Mouse (Mus musculus): Measurements from ENCODE around the gene Rabep1.
"Not testable (repeated sequence)": the region's sequence is repeated elsewhere in the genome, so short reads cannot be mapped to it uniquely, and the experiment has no call there.

Gene Rabep1

DNA sequence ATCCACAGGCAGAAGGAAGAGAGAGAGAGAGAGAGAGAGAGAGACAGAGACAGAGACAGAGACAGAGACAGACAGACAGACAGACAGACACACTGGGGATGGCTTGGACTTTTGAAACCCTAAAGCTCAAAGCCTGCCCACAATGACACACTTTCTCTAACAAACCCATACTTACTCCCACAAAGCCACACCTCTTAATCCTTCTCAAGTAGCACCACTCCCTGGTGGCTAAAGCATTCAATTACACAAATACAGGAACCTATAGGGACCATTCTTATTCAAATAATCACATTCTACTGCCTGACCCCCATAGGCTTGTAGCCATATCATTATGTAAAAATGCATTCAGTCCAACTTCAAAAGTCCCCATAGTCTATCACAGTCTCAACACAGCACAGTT, 11.2 kb upstream of the Rabep1 start:
- no peak for DNase-seq

DNA sequence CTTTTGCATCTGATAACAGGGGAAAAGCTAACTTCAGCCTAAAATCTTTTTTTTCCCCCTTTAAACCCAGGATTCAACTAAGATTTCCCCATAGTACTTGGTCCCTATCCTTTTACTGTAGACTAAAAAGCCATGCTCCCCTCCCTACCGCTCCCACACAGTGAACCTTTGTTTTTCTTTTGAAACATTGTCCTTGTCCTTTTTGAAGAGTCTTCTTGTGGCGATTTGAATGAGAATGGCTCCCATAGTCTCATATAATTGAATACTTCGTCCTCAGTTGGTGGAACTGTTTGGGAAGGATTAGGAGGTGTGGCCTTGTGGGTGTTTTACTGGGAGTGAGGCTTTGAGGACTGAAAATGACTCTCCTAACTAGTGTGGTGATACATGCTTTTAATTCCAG, 10.7 kb upstream of the Rabep1 start:
- no peak for DNase-seq

DNA sequence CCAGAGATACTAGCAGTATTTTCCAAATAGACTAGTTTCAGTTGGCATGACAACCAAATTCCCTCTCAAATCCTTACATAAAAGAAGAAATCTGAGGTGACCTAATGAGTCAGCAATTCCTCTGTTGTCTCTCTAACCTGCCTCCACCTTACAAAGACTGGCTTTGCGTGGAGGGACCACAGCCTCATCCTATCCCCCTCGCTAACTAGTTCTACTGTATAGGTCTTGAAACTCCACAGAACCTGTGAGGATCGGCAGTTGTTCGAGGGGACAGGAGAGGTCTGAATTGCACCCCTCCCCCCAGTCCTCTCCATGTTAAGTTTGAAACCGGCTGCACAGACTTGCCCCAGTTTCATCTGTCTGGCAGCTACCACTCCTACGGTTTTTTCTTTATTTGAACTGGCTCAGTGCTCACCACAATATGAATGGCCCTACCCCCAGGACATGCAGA, 9.2 kb upstream of the Rabep1 start:
- DNase-seq, result no peak

DNA sequence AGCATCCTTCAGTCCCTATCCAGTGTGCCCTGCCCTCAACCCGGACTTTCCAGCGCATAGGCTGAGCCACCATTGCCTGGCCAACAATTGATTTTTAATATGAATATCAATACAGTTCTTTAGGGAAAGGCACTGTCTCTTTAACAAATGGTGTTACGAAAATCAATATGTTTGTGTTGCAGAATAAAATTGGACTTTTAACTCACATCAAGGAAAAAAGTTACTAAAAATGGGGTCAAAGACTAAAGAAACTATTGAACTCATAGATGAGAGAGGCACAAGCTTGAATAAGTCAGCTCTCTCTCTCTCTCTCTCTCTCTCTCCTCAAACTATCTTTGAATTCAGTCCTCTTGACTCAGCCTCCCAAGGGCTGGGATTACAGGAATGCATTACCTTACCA, 7.5 kb upstream of the Rabep1 start:
- DNase-seq, result no peak

DNA sequence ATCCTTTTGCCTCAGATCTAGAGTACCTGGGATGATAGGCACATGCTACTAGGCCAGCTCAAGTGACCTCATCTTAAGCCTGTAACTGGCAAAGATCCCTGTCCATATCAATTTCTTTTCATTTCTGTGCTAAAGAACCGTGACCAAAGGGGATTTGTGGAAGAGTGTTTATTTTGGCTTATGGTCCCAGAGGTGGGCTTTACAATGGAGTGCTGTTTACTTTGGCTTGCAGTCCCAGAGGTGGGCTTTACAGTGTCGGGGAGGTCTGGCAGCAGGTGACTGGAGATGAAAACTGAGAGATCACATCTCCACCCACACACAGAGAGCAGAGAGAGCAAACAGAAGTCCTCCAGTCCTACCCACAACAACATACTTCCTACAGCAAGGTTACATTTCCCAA, 6.0 kb upstream of the Rabep1 start:
- DNase-seq, result no peak

DNA sequence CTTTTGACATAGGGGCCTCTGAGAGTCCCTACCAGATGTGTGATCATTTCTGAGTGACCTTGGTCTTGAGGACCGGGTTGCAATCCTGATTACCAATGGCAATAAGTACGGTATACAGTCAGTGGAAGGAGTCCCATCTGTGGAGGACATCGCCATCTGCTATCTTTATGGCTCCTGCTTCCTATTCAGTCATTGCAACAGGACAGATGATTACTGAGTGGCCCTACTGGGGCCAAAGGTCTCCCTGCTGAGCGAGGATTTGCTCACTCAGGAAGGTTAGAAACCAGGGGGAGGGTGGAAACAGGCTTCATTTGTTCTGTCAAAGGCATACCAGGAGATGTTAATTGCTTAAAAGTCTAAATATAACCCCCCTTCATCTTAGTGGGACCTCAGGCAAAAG, 1.6 kb upstream of the Rabep1 start:
- no peak for DNase-seq

DNA sequence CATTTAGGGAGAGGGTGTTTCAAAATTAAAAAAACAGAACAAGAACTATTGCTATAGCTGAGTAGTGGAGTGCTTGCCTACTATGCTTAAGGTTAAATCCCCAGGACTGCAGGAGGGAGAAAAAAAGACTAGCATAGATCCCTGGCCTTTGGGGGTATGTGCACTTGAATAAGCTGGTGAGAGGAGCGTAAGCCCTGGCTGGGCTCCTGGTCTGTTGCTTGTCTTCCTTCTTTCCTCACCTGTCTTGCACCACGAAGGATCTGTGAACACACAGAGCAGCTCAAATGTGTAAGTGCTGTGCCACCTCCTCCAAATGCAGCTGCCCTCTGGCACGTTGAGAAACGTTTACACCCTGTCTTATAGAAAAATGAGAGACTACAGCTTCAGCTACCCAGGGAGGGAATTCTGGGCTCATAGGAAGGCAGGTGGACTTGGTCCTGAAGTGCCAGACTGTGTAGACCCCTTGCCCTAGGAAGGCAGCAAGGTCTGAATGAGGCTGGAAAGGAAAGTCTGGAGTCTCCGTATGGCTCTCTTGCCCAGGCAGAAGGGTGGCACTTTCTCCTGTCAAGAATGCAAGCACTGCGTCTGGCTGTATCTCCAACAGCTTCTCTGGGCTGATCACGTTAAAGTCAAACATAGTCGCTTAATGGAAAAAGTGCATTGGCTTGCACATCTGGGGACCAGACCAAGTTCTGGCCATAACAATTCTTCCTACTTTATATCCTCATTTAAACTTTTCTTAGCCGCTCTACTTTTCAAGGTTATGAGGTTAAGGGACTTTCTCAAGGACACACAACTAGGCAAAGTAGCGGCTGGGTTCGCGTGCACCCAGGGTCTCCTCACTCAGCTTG, 652 bp upstream of the Rabep1 start:
- no peak for DNase-seq

DNA sequence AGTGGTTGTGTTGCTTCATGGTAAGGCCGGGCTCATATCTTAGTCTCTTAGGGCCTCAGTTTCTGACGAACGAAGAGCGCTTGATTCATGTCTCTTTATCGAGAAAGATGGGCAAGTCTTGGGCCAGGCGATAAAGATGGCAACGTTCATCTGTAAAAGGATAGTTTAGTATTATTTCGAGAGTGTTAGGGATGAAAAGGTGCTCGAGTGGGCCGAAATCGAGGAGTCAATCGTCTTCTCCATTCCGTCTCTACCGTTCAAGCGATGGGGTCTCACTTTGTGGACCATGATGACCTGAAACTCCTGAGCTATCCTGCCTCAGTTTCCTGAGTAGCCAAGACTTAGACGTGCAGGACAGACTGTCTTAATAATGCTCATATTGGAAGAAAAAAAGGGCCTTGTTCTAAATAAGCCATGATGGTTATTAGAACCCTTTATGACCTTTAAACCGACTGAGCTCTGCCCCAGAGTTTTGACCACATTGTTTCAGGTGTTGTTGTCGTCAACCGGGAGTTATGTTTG, 940 bp downstream of the Rabep1 start:
- DNase-seq, result no peak

DNA sequence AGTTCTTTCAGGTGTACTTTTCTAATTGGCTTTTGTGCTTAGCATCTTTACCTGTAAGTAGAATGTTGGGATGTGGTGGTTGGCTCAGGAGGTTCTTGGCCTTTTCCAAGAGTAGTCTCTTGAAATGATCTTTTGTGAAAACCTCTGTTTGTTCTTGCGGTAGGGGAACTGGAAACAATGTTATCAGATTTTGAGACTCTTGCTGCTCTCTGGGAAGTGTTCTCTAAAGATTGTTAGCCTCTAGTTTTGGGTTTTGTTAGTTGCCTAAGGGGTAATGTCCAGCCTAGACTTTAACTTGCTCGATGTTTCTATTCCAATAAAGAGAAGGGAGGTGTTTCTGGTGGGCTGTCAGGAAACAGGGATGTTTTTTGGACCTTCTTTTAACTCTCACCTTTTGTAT, 1.5 kb downstream of the Rabep1 start:
- no peak for DNase-seq

DNA sequence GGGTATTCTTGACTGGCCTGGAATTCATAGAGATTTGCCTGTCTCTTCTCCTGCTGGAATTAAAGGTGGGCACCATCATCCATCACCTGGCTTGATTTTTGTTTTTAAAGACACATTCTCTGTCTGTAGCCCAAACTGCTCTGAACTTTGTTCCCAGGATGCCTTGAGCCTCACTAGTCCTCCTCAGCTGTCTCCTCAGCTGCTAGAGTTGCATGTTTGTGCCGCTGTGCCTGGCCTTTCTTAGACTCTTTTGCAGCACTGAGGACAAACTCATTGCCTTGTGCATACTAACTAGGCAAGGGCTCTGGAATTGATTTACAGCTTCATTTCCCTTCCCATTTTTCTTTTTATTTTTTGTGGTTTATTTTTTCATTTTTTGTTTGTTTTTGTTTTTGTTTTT, 15.8 kb downstream of the Rabep1 start:
- no peak for DNase-seq

DNA sequence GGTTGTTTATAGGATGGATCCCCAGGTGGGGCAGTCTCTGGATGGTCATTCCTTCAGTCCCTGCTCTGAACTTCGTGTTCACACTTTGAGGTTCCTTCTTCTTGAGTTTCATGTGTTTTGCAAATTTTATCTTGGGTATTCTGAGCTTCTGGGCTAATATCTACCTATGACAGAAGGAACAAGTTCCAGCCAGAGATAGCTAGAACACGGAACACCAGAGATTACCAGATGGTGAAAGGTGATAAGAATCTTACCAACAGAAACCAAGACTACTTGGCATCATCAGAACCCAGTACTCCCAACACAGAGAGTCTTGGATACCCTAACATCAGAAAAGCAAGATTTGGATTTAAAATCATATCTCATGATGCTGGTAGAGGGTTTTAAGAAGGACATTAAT, 18.6 kb downstream of the Rabep1 start:
- DNase-seq, result not testable (repeated sequence)

DNA sequence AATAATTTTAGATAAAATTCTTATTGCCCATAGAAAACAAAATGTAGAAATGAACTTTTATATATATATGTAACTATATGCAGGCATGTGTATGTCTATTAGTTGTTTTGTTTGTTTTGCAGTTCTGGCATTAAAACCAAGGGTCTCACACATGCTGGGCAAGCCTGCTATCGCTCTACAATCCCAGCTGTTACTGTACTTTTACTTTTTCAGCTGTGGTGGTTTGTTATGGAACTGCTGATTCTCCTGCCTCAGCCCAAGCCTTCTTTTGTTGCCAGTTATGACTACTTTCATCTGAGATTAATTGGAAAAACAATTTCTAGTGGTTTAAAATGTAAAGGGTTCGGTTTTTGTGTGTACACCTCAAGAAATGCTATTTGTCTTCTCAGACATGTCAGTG, 20.6 kb downstream of the Rabep1 start:
- DNase-seq, result no peak

DNA sequence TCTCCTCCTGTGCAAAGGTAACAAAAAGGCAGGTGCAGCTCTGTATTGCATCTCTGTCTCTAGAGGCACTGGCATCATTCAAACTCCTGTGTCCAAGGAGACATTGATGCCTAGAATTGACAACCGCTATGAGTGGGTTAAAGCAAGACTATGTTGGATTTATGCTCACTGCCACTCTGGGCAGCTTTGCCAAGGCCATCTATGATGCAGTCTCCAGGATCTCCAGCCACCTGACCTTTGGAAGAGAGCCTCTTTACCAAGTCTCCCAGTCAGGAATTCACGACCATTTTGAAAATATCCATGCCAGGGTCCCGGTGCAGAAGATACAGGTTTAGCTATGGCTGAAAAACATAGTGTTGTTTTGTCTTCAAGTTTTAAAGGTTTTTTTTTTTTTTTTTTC, 24.7 kb downstream of the Rabep1 start:
- DNase-seq, result no peak

DNA sequence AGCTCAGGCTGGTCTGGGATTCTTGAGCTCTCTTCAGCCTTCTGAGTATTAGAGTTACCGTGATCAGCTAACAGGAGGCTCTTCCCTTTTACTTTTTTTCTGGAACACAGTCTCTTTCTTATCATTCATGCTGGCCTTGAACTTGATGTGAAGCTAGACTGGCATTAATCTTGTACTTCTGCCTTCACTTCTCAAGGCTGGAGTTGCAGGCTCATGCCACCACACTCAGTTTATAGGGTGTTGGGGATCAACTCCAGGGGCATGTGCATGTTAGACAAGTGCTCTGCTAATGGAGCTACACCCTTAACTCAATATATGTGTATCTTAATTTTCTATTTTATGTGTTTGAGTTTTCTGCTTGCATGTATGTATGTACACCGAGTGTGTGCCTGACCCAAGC, 25.2 kb downstream of the Rabep1 start:
- DNase-seq, result no peak

DNA sequence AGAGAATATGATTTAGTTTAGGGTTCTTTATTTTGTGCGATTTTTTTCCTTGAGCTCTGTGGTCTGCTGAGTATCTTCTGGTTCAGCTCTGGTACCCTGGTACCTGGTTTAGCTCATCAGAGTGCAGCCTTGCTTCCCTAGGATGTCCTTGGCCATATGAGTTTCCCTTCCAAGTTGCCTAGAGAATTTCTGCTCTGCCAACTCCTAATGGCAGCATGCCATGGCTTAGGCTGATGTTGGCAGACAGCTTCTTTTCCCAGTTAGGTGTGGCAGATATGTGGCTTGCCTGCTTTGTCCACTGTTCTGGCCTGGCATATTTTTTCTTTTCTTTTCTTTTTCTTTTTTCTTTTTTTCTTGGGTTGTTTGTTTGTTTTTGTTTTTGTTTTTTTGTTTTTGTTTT, 25.8 kb downstream of the Rabep1 start:
- DNase-seq, result peak; percentile 58 to 65

DNA sequence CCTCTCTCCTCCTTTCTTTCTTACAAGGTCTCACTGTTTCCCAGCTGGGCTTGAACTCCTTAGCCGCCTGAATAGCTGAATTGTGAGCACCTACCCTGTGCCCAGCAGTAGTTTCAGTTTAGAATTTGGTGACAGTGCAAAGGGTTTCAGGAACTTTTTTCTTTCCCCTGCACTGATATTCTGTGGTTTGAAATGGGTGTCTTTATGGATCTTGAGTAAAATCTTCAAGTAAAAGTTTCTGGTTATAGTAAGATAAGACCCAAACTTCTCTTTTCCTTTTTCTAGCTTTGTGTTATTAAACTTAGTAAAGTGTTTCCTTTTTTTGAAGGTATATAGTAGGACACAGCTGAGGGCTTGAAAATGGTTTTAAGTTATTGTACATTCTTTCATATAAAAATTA, 26.5 kb downstream of the Rabep1 start:
- no peak for DNase-seq

DNA sequence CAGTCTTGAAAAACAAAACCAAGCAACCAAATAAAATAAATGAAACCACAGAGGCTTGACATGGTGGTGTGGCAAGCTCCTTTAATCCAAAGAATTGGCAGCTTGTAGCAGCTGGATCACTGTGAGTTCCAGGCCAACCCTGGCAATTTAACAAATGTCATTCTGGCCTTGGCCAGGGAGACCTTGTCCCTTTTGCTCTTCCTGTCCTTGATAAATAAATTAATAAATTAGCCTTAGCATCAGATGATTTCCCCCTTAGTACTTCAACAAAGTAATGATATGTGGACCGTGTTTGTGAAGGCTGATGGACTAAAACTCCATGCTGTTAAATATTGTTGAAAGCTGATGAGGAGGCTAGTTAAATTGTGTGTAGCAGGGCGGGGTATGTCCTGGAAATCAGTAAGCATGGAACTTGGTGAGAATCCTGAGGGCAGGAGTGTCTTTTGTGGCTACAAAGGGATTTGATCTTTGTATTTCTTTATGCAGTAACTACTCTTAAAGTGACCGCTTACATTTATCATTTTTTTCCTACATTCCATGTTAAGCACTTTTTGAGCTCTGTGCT, 27.3 kb downstream of the Rabep1 start:
- peak in 1 of 2 experiments; percentile 25 for DNase-seq

DNA sequence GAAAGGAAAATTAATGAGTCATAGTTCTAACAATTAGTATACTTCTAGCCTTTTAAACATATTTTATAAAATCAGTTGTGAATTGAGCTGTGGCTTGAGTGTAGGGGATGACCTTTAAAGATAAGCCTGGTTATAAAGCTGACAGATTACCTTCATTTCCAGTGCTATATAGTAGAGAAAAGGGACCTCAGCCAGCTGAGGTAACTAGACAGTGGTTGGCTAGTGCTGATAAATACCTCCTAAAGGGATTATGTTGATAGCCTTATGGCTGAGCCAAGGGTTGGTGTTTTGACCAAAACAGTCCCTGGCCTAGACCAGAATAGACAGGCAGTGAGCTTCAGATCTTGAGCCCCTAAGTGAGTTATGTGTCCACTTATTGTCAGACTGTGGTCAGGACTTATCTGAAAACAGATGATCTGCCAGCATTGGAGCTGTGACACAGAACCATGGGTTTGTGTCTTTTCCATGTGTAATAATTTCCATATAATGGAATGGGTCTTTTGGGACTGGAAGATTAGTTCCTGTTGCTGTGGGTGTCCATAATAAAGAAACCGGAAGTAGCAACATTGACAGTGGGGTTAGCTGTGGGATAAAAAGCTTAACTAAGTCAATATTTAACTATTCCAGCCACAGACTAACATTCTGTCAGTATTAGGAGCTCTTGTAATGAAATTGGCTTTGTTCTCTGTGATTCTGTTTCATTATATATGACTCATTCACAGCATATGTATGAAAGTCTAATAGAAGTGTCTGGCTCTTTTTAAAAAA, 29.5 kb downstream of the Rabep1 start:
- no peak for DNase-seq

DNA sequence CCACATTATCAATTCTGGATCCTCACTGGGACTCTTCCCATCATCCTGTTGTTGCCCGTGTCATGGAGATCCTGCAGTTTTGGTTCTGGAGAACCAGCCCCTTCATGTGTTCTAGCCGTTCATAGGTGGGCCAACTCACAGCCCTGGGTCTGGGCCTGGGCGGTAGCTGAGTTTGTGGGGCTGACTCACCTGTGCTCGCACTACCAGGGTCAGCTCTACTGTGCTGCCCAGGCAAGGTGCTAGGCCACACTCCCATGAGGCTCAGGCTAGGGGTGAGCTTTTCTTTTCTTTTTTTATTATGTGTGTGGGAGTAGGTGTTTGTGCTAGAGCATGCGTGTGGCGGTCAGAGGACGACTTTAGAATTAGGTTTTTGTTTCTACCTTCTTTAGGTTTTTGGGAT, 33.1 kb downstream of the Rabep1 start:
- DNase-seq, result no peak

DNA sequence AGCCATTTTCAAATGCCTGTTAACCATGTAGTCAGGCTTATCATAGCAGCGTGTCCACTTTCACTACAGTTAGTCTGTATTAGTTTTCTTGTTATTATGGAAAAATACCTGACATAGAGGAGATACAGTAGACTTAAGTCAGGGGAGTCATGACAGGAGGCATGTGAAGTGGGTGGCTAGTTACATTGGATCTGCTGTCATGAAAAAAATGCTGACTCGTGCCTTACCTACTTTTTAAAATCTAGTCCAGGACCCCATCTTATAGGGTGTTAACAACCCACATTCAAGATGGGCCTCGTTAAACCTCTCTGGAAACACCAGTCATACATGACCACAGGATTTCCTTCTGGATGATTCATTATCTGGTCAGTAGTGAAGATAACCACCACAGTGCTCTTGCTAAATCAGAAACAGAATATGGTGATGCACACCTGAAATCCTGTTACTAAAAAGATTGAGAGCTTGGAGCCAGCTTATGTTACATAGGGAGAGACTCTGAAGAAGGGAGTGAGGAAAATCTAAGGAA, 38.4 kb downstream of the Rabep1 start:
- DNase-seq, result no peak

DNA sequence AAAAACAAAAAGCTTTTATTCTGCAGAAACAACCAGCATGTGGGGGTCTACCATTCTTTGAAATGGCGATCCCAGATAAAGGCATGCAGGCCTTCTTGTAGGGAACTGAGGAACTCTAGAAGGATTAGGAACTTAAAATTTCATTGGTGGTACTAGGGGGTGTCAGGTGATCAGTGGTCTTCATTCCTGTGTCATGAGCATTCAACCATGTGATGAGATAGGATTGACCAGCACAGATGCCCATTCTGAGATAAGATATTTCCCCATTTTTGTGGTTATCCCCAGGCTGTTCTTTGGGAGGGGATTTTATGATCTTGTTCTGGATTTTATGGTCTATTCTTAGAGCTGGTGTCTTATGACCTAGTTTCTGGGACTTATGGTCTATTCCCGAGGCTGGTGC, 46.1 kb downstream of the Rabep1 start:
- DNase-seq, result no peak

DNA sequence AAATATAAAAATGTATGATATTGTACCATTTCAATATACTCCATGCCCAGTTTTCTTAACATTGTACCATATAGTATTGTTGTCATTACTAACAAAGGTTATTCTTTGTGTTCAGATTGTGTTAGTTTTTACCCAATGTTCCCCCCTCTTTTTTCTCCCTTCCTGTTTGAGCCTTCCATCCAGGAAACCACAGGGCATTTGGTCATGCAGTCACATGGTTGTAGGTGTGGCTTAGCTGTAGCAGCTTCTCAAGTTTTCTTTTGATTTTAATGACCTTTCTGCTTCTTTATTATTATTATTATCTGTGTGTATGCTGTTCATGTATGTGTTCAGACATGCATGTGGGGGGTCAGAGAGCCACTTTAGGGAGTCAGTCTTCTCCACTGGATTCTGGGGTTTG, 47.0 kb downstream of the Rabep1 start:
- DNase-seq, result no peak

DNA sequence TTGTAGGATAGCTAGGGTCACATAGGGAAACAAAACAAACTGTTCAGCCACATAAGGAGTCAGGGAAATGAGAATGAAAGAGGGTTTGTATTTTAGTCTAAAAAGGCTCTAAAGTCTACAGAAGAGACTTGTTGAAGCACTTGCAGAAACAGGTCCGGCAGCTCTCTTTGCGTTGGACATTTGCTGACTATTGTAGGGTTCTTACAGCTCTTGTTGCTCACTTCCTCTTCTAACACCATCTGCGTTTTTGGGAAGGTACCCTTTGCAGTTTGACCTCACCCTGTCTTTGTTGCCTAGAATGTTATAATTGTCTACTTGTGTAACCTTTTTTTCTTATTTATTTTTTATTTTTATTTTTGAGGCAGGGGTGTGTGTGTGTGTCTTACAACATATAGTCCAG, 53.1 kb downstream of the Rabep1 start:
- DNase-seq, result peak in 1 of 2 experiments; percentile 12

DNA sequence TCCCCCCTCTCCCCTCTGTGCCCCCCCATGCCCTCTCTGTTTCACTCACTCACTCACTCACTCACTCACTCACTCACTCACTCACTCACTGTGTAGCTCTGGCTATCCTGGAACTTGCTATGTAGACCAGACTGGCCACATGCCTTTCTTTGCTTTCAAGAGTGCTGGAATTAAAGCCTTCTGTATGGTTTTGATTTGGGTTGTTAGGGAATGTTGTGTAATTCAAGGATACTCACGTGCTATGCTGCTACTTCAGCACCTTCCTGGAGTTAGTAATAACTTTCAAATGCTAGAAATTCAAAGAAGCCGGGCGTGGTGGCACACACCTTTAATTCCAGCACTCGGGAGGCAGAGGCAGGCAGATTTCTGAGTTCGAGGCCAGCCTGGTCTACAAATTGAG, 53.6 kb downstream of the Rabep1 start:
- not testable (repeated sequence) for DNase-seq
